Mouse (Mus musculus): ENCODE data around the gene Ctsk. TPM values are rescaled to one million over a fixed set of nuclear protein-coding genes. Genes with fewer than 3 reads are reported as not detected.

Ctsk gene
- 3.2 and 4.0 TPM in 2 replicates for polyA plus RNA-seq (2011; ENCODE audit: insufficient read depth, insufficient read length, low replicate concordance, missing spikeins)

- Histone ChIP-seq H3K4me3 (replicated peaks; ENCODE audit: control insufficient read depth, low read depth, low read length) (no peak within 1 kb of the TSS), H3K4me1 (ENCODE audit: control insufficient read depth, insufficient read depth, low read length) (no peaks in the 10 kb centered on the region; the same call in 1 of the 2 replicates), H3K27ac (ENCODE audit: control insufficient read depth, insufficient read depth, low read depth, low read length, poor library complexity) (no peak within 1 kb of the TSS)
- TF ChIP-seq POLR2A (IDR thresholded peaks at IDR 0.05; ENCODE audit: borderline replicate concordance, control insufficient read depth, low read depth, low read length) (no peak), CTCF (IDR thresholded peaks at IDR 0.05; ENCODE audit: control insufficient read depth, insufficient read depth, low read length) (no peak)
- WGBS = 91% methylated on average over 7 of the region's 7 CpGs
Observed at GRCm38 (mm10) chr3:95499024-95499423, at the start of gene Ctsk. Gene Ctsk (plus strand): TSS chr3:95499256.

- H3K27ac ChIP-seq (ENCODE audit: control insufficient read depth, insufficient read depth, low read depth, low read length, poor library complexity) = no peak overlapping the region
- no peak overlapping the region for H3K4me3 ChIP-seq (replicated peaks; ENCODE audit: control insufficient read depth, low read depth, low read length)
- WGBS = 21% methylated on average over 1 of the region's 1 CpGs
- TF ChIP-seq CTCF (IDR thresholded peaks at IDR 0.05; ENCODE audit: control insufficient read depth, insufficient read depth, low read length) = peak; percentile 39
- TF ChIP-seq POLR2A (IDR thresholded peaks at IDR 0.05; ENCODE audit: borderline replicate concordance, control insufficient read depth, low read depth, low read length) = no peak
- no peaks in the 10 kb centered on the region; the same call in 1 of the 2 replicates for H3K4me1 ChIP-seq (ENCODE audit: control insufficient read depth, insufficient read depth, low read length)
Observed at GRCm38 (mm10) chr3:95450408-95450807, 48.6 kb upstream of the Ctsk start.

DNA sequence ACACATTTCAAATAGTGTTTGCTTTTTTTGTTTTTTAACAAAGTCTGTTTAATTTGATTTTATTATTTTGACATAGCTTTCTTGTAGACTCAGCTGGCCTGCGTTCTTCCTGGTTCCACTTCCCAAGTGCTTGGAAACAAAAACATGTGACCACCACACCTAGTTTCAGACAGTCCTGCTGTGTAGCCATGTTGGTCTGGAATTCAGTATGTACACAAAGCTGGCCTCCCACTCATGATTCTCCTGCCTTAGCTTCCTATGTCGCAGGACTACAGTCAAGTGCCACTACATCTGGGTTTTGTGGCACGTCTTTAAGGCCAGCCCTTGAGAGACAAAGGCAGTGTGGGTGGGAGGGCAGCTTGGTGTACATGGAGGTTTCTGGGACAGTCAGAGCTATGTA, 48.1 kb upstream of the Ctsk start:
- Histone ChIP-seq H3K4me1 (ENCODE audit: control insufficient read depth, insufficient read depth, low read length) (no peaks in the 10 kb centered on the region), H3K4me3 (replicated peaks; ENCODE audit: control insufficient read depth, low read depth, low read length) (no peak overlapping the region), H3K27ac (ENCODE audit: control insufficient read depth, insufficient read depth, low read depth, low read length, poor library complexity) (no peak overlapping the region)
- WGBS = 94% methylated on average over 3 of the region's 3 CpGs
- TF ChIP-seq CTCF (IDR thresholded peaks at IDR 0.05; ENCODE audit: control insufficient read depth, insufficient read depth, low read length) = no peak
- TF ChIP-seq POLR2A (IDR thresholded peaks at IDR 0.05; ENCODE audit: borderline replicate concordance, control insufficient read depth, low read depth, low read length) = no peak

DNA sequence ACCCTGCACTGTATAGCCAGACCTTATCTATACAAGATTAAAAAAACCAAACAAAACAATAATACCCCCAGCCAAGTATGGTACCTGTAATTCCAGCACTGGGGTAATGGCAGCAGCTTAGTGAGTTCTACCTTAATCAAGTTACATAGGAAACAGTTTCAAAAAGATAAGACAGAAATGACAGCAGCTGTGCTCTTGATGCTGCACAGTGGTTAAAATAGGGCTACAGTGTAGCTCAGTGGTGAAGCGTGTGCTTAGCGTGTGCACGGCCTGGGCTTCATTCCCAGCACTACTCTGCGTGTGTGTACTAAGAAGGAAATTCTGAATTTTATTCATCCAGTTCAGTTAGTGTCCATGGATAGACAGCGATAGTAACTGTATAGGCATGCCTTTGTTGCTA, 42.7 kb upstream of the Ctsk start:
- TF ChIP-seq POLR2A (IDR thresholded peaks at IDR 0.05; ENCODE audit: borderline replicate concordance, control insufficient read depth, low read depth, low read length) = no peak
- TF ChIP-seq CTCF (IDR thresholded peaks at IDR 0.05; ENCODE audit: control insufficient read depth, insufficient read depth, low read length) = no peak
- Histone ChIP-seq H3K4me1 (ENCODE audit: control insufficient read depth, insufficient read depth, low read length) (no peaks in the 10 kb centered on the region; the same call in 1 of the 2 replicates), H3K27ac (ENCODE audit: control insufficient read depth, insufficient read depth, low read depth, low read length, poor library complexity) (no peak overlapping the region), H3K4me3 (replicated peaks; ENCODE audit: control insufficient read depth, low read depth, low read length) (no peak overlapping the region)
- 80% methylated on average over 5 of the region's 5 CpGs for WGBS

GRCm38 (mm10) chr3:95457758-95458157, 41.3 kb upstream of the Ctsk start:
- Histone ChIP-seq H3K4me3 (replicated peaks; ENCODE audit: control insufficient read depth, low read depth, low read length) (no peak overlapping the region), H3K4me1 (ENCODE audit: control insufficient read depth, insufficient read depth, low read length) (no peaks in the 10 kb centered on the region; the same call in 1 of the 2 replicates), H3K27ac (ENCODE audit: control insufficient read depth, insufficient read depth, low read depth, low read length, poor library complexity) (no peak overlapping the region)
- 29% methylated on average over 3 of the region's 3 CpGs for WGBS
- TF ChIP-seq POLR2A (IDR thresholded peaks at IDR 0.05; ENCODE audit: borderline replicate concordance, control insufficient read depth, low read depth, low read length) (no peak), CTCF (IDR thresholded peaks at IDR 0.05; ENCODE audit: control insufficient read depth, insufficient read depth, low read length) (no peak)

GRCm38 (mm10) chr3:95459381-95459780, 39.7 kb upstream of the Ctsk start:
- H3K4me1 ChIP-seq (ENCODE audit: control insufficient read depth, insufficient read depth, low read length) = no peaks in the 10 kb centered on the region; the same call in 1 of the 2 replicates
- no peak overlapping the region for H3K27ac ChIP-seq (ENCODE audit: control insufficient read depth, insufficient read depth, low read depth, low read length, poor library complexity)
- TF ChIP-seq CTCF (IDR thresholded peaks at IDR 0.05; ENCODE audit: control insufficient read depth, insufficient read depth, low read length) (no peak), POLR2A (IDR thresholded peaks at IDR 0.05; ENCODE audit: borderline replicate concordance, control insufficient read depth, low read depth, low read length) (no peak)
- 57% methylated on average over 1 of the region's 1 CpGs for WGBS
- no peak overlapping the region for H3K4me3 ChIP-seq (replicated peaks; ENCODE audit: control insufficient read depth, low read depth, low read length)

- TF ChIP-seq CTCF (IDR thresholded peaks at IDR 0.05; ENCODE audit: control insufficient read depth, insufficient read depth, low read length) = no peak
- no peak for TF ChIP-seq POLR2A (IDR thresholded peaks at IDR 0.05; ENCODE audit: borderline replicate concordance, control insufficient read depth, low read depth, low read length)
- Histone ChIP-seq H3K4me1 (ENCODE audit: control insufficient read depth, insufficient read depth, low read length) (no peaks in the 10 kb centered on the region; the same call in 1 of the 2 replicates), H3K27ac (ENCODE audit: control insufficient read depth, insufficient read depth, low read depth, low read length, poor library complexity) (no peak overlapping the region), H3K4me3 (replicated peaks; ENCODE audit: control insufficient read depth, low read depth, low read length) (no peak overlapping the region)
Observed at GRCm38 (mm10) chr3:95463852-95464251, 35.2 kb upstream of the Ctsk start.

GRCm38 (mm10) chr3:95478966-95479365, 20.1 kb upstream of the Ctsk start:
- TF ChIP-seq POLR2A (IDR thresholded peaks at IDR 0.05; ENCODE audit: borderline replicate concordance, control insufficient read depth, low read depth, low read length) (no peak), CTCF (IDR thresholded peaks at IDR 0.05; ENCODE audit: control insufficient read depth, insufficient read depth, low read length) (no peak)
- H3K4me3 ChIP-seq (replicated peaks; ENCODE audit: control insufficient read depth, low read depth, low read length) = no peak overlapping the region
- H3K27ac ChIP-seq (ENCODE audit: control insufficient read depth, insufficient read depth, low read depth, low read length, poor library complexity) = no peak overlapping the region
- 78% methylated on average over 1 of the region's 1 CpGs for WGBS
- no peaks in the 10 kb centered on the region for H3K4me1 ChIP-seq (ENCODE audit: control insufficient read depth, insufficient read depth, low read length)

- TF ChIP-seq CTCF (IDR thresholded peaks at IDR 0.05; ENCODE audit: control insufficient read depth, insufficient read depth, low read length) (no peak), POLR2A (IDR thresholded peaks at IDR 0.05; ENCODE audit: borderline replicate concordance, control insufficient read depth, low read depth, low read length) (no peak)
- Histone ChIP-seq H3K4me3 (replicated peaks; ENCODE audit: control insufficient read depth, low read depth, low read length) (no peak overlapping the region), H3K4me1 (ENCODE audit: control insufficient read depth, insufficient read depth, low read length) (no peaks in the 10 kb centered on the region), H3K27ac (ENCODE audit: control insufficient read depth, insufficient read depth, low read depth, low read length, poor library complexity) (no peak overlapping the region)
- WGBS = 12% methylated on average over 2 of the region's 2 CpGs
Observed at GRCm38 (mm10) chr3:95486421-95486820, 12.6 kb upstream of the Ctsk start.
